Mouse (Mus musculus) cerebellum, postnatal 36 days (tissue): ENCODE data around the gene Trim39.

Experiments
- DNase-seq, 2 experiments: peaks; one replicate each; pipeline ENCODE4 v3.0.0; 2021 to 2022; ENCODE audit warnings: mixed read lengths in 2 of 2

Trim39 gene

DNA sequence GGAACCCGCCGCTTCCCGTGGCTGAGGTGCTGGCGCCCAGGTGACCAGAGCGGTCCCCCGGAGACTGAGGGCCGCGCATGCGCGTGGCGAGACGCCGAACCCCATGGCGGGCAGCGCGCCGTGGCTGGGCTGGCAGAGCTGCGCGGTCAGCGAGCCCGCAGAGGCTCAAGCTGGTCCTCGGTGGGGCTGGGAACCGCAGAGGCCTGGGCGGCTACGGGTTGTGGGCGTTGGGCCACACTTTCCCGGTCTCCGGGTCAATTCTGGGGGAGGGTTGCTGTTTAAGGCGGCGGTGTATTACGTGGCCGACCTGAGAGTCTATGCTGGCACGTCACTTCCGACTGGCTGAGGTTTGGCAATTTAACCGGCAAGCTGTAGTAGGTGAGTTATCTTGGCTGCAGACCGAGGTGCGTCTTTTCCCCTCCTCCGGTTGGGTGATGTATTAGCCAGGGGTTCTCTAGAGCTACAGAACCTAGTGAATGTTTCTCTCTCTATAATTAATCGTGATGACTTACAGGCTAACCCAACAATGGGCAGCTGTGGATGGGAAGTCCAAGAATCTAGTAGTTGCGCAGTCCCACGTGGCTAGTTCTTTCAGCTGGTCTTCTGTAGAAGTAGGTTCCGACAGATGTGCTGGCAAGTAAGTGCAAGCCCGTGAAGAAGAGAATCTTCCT lies at the start of gene Trim39:
TSS of gene Trim39 (minus strand) at position 662 of the 671 bp plus-strand sequence.
- peak in 1 of 2 experiments; percentile 87 for DNase-seq

- DNase-seq, result no peak
Observed at GRCm38 (mm10) chr17:36315689-36316253, 43.7 kb upstream of the Trim39 start.

DNA sequence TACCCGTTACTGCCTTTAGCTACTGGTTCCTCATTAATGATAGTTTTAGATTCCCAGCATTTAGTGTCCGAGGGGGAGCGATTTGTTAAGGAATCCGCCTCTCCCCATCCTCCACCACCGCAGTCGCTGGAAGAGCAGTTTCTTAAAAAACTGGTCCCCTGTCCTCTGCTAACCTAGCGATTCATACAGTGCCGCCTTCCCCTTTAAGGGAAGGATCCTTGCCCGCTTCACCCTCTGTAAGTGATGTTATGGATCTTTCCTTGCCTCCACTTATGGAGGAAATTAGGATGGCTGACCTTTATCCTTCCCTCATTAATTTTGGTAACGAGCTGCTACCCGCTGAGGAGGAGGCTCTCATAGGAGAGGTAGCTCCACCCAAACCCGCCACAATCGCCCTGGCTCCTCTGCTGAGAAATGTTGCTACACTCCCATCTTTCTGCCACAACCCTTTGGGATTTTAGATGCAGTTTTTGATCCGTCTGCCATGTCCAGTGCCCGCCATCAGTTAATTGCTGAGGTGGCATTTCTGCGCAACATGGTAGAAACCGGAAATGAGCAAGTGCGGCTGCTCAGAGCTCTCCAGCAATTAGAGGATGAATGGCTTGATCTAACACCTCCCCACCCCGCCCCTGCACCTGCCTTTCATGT lies 43.1 kb upstream of the Trim39 start:
- peak; percentile 87 to 89 for DNase-seq

DNA sequence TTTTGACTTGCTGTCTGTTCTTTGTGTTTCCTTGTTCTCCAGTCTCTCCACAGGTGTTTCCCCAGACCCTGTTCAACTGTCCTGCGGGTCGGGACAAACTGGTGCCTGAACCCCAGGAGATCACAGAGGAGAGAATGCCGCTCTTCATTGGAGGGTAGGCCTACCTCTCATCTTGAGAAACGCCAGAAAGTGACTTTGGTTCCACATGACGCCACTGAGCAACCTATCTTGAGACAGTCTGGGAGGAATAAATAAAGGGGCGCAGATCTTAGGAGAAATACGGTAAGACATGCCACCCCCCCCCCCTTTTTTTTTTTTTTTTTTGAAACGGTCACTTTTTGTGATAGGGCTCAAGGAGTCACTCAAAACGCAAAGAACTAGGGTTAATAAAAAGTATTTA lies 42.5 kb upstream of the Trim39 start:
- peak; percentile 7 to 41 for DNase-seq

DNA sequence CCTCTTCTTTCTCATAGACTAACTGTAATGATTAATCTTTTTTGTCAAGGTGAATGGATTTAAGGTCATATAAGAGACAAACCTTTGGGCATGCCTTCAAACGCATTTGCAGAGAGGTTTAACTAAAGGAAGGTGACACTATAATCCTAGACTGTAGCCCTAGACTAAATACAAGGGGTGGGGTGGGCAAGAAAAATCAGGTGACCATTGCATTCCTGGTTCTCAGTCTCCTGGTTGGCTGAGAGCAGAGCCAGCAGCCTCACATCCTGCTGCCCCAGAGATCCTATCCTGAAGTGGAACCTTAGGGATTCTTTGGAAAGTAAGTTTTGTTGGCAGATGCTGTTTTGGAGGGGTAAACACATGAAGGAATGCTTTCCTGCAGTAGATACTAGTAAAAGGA lies 37.2 kb upstream of the Trim39 start:
- no peak for DNase-seq

- peak; percentile 74 to 81 for DNase-seq
Observed at GRCm38 (mm10) chr17:36308855-36309254, 36.8 kb upstream of the Trim39 start.

DNA sequence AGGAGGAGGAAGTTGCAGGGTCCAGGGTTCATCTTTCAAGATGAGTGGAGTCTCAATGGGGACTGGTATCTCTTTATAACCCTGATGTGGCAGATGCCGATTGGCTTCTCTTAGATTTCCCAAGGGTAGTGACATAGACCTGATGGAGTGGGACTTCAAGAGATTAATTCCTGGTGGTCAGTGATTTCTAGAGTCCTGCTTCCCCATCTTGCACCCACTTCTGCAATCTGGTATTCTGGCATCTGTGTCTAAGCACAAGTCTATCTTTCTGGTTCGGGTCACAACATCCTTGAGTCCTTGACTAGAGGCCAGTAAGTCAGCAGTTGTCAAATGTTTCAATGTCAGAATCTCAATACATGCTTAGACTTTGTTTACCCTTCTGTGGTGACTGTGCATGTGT lies 14.3 kb upstream of the Trim39 start, which contains the start of gene H2-M10.2:
TSS of gene H2-M10.2 (minus strand) at position 101 of the 400 bp plus-strand sequence.
- DNase-seq, result no peak

DNA sequence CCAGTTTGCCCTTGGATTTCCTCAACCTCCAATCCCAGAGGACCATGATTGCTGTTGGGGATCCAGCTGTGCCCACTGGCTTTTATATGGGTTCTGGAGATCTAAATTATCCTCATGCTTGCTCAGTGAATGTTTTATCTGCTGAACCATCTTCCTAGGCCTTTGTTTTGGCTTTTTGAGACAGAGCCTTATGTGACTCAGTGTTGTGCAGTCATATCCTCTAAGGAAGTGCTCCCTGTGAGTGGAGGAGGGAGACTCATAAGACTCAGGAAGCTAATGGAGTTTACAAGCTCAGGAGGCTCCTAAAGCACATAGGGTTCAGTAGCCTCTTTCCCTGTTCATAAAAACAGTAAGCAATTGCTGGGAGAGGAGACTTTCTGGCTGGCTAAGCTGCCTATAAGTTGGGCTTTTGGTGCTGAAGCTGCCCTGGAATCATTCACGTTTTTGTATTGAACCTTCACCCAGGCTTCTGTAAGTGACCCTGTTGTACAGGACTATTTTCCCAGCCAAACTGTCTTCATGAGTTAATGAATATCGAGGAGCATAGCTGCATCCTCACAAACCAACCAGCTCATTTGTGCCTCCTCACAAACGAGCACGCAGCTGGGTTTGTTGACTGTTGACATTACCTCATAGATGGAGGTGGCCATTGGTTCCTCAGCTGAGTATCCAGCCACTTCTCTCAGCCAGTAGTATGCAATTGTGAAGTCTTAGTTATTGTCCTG lies 9.6 kb upstream of the Trim39 start:
- no peak for DNase-seq

DNA sequence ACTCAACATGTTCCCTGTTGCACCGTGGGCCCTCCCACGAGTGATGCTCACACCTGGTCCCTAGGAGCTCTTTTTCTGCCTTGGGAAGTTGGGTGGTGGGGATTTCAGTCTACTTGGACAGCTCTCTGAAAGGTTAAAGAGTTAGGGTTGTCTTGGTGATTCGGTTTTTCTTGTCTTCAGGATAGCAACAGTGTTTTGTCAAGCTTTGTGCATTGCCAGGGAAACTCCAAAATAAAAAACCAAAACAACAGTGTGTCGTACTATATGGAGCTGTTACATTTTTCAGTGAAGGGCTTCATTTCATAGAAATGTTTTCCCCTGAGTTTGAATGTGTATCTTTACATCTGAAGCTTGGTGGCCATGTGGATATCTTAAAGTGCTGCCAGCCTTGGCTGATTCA lies 2.7 kb upstream of the Trim39 start:
- DNase-seq, result no peak

GRCm38 (mm10) chr17:36273796-36274195 lies 1.7 kb upstream of the Trim39 start:
- no peak for DNase-seq

DNA sequence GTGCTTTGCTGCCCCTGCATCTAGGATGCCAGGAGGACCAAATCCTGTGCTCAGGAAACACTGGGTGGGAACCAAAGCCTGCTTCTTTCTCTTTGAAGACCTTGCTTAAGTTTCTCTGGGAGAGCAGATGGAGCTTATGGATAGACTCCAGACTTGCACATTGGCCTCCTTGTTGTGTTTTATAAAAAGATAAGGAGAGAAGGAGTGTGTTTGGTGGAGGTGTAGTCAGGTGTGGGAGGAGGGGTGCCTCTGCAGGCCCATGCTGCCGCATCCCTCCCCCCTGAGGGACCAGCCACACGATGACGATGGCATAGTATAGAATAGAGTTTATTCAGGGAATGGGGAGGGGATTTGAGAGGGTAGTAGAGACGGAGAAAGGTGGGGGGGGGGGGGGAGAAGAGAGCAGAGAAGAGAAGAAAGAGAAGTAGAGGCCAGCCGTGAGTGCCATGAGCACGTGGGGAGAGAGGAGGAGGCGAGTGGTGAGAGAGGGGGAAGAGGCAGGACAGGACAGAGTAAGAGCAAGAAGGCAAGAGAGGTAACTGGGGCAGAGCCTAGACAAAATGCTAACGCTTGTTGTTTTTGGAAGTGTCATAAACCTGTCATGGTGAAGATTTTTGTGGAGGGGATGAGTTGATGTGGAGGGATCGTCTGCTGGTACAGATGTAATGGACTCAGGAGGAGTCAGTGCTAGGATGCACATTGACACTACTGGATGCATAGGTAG lies 758 bp upstream of the Trim39 start:
- no peak for DNase-seq

GRCm38 (mm10) chr17:36270956-36271585 lies 976 bp downstream of the Trim39 start:
- peak; percentile 88 to 90 for DNase-seq

DNA sequence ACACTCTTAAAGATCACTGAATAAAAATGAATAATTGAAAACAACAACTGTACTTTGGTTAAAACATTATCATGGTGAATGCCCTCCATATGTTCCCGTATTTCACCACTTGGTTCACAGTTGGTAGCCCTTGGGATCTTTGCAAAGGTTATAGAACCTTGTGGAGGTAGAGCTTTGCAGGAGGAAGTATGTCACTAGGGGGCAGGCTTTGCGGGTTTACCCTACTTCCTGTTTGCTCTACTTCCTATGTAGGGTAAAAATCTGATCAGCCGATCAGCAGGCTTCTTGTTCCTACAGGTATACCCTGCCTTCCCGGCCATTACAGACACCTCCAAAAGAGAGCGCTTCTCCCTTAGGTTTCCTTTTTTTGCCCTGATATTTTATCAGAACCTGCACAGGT lies 6.2 kb downstream of the Trim39 start:
- DNase-seq, result no peak

- DNase-seq, result no peak
Observed at GRCm38 (mm10) chr17:36264273-36264925, 7.6 kb downstream of the Trim39 start.

GRCm38 (mm10) chr17:36261511-36262166 lies 10.4 kb downstream of the Trim39 start:
- no peak for DNase-seq

DNA sequence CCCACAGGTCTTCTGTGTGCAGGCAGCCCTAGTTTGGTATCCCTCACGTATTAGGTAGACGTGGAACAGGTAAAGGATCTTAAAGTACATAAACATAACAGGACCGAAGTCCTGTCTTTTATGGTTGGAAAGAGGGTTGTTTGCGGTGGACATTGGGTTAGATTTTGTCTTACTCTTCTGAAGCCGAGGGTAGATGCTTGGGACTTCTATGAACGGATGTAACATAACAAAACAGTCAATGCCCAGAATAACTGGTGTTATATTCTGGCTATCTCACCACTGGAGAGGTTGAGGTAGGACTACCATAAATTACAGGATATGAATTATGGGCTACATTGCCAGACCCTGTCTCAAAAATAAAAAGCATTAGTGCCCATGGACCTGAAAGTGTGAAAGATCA lies 14.1 kb downstream of the Trim39 start, which contains the start of gene Rpp21:
TSS of gene Rpp21 (minus strand) at position 101 of the 400 bp plus-strand sequence.
- no peak for DNase-seq

GRCm38 (mm10) chr17:36257241-36257947 lies 14.7 kb downstream of the Trim39 start:
- peak; percentile 88 for DNase-seq

GRCm38 (mm10) chr17:36253087-36253600 lies 18.9 kb downstream of the Trim39 start:
- DNase-seq, result no peak

GRCm38 (mm10) chr17:36252250-36252876 lies 19.7 kb downstream of the Trim39 start:
- DNase-seq, result no peak

DNA sequence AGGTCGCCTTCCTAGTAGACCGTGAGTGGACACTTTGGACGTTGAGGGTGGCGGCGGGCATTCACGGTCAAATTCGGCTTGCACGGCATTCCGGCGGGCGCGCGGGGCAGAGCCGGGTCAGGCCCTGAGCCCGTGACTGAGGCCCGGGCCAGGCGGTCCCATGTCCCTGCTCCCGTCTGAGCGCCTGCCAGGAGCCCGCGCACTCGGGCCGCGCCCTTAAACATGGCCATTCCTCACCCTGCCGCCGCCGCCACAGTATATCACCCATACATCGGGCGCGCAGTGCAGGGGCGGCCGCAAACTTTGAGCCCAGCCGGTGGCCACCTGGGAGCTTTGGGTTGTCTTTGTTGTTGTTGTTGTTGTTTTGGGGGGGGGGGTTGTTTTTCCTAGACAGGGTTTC lies 23.2 kb downstream of the Trim39 start:
- no peak for DNase-seq
